Mouse (Mus musculus) adrenal gland, adult 2 months (tissue): ENCODE measurements around the gene Oaz1. TPM values are rescaled to one million over a fixed set of nuclear protein-coding genes. Genes with fewer than 3 reads are reported as not detected.

ENCODE experiments used
- DNase-seq: peaks from one replicate; pipeline ENCODE4 v3.0.0; 2021
- microRNA-seq, 2 experiments: library from miRNA; unstranded; fragments of <30 nt; microRNA quantifications; one replicate each; pipeline ENCODE4 v1.2.0; 2021
- polyA plus RNA-seq: library from polyadenylated mRNA; depleted of rRNA; stranded (reverse); fragments of >200 nt; gene quantifications from 2 replicates; pipeline ENCODE4 v1.2.3, GENCODE M21; 2012; rRNA removed
- total RNA-seq, 2 experiments: library from RNA; stranded (reverse); gene quantifications; 2 replicates each; pipeline ENCODE4 v1.2.3; 2021

Gene Oaz1
- total and polyA plus RNA-seq, 3 experiments, result 780 to 1,168 (median 923) TPM

DNA sequence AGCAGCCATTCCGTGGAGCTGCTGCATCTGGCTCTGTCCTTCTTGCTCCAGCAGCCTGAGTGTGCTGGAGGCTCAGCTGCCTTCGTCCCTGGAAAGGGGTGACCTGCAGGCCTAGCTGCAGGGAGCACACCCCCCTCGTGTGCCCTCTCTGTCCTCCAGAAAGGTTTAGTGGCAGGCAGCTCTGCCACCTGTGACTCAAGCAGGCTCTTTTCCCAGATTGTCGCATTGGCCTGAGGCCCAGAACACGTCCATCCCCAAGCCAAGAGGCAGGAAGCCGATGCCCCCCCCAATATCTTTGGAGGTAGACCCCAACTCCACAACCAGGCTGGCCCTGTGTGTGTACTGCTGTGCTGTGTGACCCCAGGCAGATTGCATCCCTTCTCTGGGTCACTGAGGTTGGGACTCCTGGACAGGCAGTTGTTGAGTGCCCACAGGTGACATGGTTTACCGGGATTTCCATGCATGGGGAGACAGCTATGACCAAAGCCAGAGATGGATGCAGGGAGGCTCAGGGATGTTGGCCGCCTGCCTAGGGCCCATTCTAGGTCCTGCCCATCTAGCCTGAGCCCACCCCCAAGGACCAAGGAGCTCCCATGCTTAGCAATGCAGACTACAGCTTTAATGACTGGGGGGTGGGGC lies 18.7 kb downstream of the Oaz1 start:
- DNase-seq, result no peak

DNA sequence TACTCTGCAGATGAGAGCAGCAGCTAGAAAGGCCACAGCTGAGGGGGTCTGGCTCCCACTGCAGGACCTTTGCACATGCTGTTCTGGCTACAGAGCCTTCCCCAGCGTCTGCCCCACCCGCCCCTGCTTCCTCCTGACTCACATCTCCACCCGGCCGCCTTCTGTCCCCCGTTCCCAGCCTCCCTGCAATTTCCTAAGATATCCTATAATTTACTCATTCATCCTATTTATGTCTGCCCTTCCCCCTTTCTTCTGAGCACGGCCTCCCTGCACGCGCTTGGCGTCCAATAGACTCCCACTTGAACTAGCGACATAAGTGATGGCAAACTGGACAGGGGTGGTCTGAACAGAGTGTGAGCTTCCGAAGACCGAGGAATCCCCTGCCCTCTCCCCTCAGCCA lies 19.3 kb downstream of the Oaz1 start:
- no peak for DNase-seq

DNA sequence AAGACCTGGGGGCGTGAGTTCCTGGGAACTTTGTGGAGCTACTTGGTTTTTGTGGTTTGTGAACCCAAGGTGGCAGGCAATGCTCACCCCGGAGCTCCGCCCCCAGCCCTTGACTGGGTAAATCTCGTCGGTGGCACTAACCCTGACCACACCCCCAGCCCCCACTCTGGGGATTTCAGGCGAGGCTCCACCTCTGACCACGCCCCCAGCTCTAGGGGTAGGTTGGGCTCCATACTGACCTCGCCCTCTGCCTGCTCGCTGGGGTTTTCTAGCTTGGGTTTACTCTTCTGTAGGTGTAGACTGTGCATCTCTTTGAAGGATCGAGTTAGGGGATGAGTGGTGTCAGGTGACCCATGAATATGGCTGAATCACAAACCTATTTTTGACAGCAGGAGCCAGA lies 22.1 kb downstream of the Oaz1 start:
- DNase-seq, result peak; percentile 62

DNA sequence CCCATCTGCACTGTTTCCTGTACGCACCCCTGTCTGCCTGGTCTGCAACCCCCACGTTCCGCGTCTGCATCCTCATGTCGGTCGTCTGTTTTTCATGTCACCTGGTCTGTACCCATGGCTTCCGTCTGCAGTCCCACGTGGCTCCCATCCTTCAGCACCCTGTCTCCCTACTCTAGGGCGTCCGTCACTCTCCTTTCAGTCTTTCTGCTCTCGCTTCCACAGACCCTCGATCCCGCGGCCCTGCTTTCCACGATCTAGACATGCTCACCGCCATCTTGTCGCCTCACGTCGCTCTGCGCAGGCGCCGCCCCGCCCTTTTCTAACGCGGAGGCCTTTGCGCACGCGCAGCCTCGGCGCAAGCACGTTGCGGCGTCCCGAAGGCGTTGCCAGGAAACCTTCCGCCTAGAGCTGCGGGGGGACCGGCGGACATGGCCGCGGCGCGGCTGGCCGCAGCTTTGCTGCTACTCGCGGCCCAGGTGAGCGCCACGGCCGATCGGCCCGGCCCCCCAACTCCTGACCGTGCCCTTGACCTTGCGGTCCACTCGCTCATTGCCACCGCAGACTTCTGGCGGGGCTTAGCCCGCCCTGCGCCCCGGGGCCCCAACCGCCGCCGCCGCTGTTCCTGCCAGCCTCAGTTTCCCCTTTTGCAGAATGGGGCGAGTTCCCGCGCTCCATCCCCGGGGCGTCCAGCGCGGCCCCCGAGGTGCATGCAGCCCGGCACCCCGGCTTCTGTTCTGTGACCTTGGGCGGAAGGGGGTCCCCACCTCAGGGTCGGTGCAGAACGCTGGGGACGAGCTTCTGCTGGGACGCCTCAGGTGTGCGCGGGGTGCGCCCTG lies 28.7 kb downstream of the Oaz1 start, which contains the start of the genes Lsm7 and Sppl2b:
Gene Lsm7 (minus strand): TSS at position 297 of the 836 bp plus-strand sequence.
Gene Sppl2b (plus strand): TSS at position 363 of the 836 bp plus-strand sequence.
- peak; percentile 99 for DNase-seq

DNA sequence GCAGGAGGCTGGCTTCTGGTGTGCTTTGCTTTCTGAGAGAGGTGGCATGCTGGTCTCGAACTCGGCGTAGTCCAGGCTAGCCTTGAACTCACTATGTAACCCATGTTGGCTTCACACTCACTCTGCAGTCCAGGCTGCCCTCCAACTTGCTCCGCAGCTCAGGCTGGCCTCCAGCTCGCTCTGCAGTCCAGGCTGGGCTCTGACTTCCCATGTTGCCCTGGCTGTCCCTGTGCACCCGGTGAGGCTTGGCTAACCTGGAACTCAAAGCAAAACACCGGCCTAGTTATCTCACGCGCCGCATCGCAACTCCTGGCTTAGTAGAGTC lies 29.3 kb downstream of the Oaz1 start:
- DNase-seq, result no peak

DNA sequence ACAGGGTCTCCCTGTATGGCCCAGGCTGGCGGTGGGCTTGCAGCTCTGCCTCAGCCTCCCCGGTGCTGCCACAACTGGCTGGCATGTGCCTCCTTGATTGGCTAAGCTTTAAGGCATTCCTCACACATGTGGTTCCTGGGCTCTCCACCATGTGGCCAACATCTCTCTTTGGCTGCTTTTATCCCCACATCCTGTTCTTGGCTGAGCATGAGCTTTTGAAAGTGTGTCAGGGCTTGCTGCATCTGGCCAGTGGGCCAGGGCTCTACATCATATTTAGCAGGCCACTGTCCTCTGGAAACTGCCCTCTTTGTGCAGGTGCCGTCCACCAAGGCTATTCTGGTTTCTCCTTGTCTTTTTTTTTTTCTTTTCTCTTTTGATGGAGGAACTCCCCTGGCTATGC lies 29.8 kb downstream of the Oaz1 start:
- no peak for DNase-seq

DNA sequence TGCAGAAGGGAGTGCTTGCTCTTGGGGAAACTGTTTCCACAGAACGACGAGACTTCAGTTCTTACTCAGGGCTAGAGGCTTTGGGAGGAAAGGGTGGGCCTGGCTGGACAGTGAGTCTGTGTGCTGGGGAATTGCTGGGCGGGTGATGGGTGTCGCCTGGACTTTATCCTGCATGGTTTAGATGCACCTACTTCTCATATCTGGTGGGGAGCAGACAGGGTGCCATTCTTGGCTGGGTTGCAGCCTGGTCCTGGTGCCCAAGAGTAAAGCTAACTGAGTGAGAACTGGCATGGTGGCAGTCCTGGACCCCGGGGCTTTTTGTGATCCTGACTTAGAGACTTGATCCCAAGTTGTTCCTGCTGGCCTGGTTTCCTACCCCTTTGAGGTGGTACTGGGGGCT lies 30.5 kb downstream of the Oaz1 start:
- DNase-seq, result no peak

DNA sequence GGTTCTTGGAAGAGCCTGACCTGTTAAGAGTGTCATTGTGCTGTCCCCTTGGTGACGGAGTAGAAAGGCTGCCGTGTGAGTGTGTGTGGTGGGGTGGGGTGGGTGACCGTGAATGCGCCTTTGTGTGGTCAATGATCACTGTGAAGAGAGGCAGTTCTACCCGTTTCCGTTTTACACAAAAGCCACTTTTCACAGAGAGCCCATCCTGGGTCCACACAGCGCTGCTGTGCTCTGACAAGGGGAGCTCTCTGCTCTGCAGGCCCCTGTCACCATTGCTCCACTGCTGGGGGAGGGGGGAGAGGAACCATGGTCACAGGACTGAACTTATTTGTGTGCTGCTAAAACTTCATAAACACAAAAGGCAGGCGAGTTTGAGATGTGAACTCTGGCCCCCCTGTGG lies 30.9 kb downstream of the Oaz1 start:
- DNase-seq, result no peak

DNA sequence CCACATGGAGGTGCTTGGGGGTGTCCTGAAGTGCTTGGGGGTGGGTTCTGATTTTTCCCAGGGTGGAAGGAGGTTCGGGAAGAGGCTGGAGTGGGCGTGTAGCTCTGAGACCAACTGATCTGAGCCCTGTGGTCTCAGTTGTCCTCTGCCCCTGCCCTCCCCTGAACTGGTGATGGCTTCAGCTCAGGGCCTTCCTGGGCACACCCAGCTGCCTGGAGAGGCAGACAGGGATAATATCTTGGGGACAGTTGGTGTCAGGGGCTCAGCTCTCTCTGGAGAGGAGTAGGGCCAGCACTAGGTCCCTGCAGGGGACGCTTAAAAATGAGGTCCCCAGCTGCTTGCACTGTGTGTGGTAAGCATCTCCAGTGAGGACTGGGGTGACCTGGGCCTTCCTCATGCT lies 31.4 kb downstream of the Oaz1 start:
- no peak for DNase-seq

DNA sequence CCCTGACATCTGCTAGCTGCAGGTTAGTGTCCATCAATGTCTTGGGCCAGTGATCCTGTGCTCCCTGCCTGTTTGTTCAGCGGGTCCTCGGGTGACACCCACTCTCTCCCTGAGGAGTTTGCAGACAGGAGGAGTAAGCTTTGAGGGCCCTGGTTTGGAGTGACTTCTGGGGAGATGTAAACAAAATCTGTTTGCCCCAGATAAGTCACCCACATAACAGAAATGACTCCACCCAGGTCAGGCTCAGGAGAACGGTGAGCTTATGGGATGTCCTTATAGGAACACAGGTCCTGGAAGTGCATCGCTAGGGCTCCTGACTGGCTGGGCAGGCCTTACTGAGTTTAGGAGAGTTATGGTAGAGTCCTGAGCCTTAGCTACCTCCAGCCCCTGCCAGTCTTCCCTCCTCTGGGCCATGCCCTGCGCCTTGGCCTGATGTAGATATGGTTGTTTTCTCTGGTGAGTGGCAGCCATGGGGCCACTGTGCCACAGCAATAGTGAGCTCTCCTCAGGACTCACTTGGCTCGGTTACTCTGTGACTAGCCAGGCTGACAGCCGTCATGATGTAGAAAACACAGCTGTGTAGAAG lies 32.0 kb downstream of the Oaz1 start:
- DNase-seq, result no peak

DNA sequence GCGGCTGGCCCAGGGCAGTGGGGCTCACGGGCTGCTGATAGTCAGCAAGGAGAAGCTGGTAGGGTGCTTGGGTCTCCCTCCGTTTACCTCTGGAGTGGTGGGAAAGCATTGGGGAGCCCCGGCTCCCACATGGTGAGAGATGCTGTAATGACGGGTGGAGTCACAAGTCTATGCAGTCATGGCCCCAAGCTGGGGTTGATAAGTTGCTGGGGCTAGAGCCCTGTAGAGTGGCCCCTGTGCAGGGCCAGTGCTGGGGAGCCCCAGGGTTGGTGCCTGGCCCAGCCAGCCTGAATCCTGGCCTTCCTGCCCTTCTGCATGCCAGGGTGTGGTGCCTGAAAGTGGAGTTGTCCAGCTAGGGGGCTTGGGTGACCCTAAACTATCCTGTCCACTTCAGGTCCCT lies 35.8 kb downstream of the Oaz1 start:
- DNase-seq, result no peak

DNA sequence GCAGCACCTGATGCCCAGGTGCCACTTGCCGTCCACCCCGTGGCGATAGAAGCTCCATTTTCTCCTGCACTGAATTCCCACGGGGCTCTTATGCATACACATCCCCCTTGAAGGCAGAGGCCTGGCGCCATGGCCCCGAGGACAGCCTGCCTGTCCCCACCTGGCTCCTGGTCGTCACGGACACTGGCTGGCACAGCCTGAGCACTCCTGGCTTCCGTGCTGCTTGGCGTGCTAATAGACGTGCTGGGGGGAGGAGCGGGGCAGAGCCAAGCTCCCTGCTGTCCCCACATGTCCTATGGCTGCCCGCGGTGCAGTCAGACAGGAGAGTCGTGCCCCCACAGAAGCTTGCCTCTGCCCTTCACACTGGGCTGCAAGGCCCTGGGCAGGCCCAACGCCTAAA lies 38.0 kb downstream of the Oaz1 start:
- no peak for DNase-seq

DNA sequence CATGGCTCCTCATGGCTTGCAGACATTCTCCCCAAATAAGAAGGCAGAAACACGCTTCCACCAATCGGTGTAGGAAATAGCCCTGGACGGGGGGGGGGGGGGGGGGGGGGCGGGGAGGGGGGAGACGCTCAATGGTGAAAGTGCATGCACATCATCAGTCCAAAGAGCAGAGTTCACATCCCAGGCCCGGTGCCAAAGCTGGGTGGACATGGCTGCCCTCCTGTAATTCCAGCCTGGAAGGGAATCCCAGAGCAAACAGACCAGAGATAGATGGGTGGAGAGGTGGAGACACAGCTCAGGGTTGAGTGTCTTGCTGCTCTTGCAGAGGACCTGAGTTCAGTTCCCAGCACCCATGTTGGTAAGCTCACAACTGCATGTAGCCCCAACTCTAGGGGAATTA lies 44.5 kb downstream of the Oaz1 start:
- no peak for DNase-seq

DNA sequence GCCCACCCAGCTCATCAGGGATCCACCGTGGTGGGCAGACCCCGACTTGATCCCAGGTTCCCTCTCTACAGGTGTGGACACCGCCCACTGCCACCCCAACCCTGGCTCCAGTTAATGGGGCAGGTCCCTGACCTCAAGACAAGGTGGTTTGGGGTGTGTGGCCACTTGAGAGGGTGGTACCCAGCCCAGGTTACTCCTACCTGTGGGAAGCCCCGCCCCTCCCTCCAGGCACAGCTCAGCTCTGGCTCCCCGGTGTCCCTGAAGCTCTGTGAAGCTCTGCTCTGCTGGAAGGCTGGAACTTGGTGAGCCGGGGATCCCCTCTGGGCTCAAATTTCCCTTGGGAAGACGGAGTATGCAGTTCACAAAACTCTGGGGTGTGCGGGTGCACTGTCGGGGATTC lies 45.1 kb downstream of the Oaz1 start, which contains the start of gene Tmprss9:
Gene Tmprss9 (plus strand): TSS at position 268 of the 400 bp plus-strand sequence.
- no peak for DNase-seq

DNA sequence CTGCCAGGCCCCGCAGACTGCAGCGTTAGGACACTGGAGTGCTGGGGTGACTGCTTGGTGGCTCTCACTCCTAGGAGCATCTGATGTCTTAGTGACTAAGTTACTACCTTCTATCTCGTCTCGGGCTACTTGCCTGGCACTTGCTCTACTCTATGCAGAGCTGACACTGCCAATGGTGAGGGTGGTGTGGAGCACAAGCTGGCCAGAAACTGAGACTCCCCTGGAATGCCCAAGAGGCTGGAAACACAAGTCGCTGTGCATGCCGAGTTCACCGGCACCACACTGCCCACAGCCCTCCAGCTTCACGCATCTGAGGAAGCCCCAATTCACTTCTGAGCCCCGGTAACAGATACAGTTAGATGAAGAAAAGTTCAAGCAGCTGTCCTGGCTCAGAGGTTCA lies 47.6 kb downstream of the Oaz1 start:
- DNase-seq, result no peak

DNA sequence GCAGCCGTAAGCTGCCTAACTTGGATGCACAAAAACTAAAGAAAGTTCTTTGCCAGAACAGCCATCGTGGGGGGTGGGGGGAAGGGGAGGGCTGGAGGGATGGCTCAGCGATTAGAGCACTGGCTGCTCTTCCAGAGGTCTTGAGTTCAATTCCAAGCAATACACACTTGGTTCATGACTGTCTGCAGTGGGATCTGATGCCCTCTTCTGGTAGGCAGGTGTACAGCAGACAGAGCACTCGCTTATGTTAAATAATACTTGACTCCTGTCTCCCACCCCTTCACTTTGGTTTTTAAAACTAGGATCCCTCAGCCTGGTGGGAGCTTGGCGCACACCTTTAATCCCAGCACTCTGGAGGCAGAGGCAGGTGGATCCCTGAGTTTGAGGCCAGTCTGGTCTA lies 49.6 kb downstream of the Oaz1 start:
- DNase-seq, result peak; percentile 58

DNA sequence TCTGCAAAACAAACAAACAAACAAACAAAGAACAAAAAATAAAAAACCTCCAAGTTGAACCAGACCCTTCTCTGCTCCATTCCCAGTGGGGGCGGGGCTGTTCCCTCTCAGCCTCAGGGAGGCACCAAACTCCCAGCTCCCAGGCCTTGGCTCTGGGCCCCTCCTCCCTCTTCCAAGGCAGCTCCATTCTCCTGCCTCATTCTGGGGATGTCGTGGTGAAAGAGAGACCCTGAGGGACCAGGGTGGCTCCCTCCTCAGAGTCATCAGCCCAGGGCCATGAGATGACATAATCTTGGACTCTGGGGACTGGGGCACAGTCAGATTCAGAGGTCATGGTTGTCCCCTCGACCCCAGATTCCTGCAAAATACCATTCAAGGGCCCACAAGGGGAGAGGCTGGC lies 50.1 kb downstream of the Oaz1 start:
- peak; percentile 24 for DNase-seq

Small RNAs within 50 kb of the gene (microRNA-seq; reads per million reads assigned to microRNA genes)
- 1.5 to 2.9 reads per million in 2 experiments for gene Mir1982

Other genes starting within 250 kb of the Oaz1 start
- gene Klf16, start 249.3 kb upstream of the Oaz1 start, total RNA-seq, result 10 to 100 TPM in 1 of 2 experiments, 1 to 10 TPM in 1; 9.6 to 10.6 TPM
- 39.5 and 48.0 TPM in 2 replicates for gene Klf16, start 249.3 kb upstream of the Oaz1 start, polyA plus RNA-seq
- gene Abhd17a, start 236.3 kb upstream of the Oaz1 start, total RNA-seq, result 100 to 1,000 TPM in 1 of 2 experiments, 10 to 100 TPM in 1; 86.5 to 104 TPM
- 613 and 625 TPM in 2 replicates for gene Abhd17a, start 236.3 kb upstream of the Oaz1 start, polyA plus RNA-seq
- 10 to 100 TPM; 55.9 to 68.7 TPM for gene Scamp4, start 223.8 kb upstream of the Oaz1 start, total RNA-seq
- gene Scamp4, start 223.8 kb upstream of the Oaz1 start, polyA plus RNA-seq, result 161 and 190 TPM in 2 replicates
- 1 to 10 TPM; 2.0 to 4.0 TPM for gene Adat3, start 223.8 kb upstream of the Oaz1 start, total RNA-seq
- gene Adat3, start 223.8 kb upstream of the Oaz1 start, polyA plus RNA-seq, result 31.5 and 33.0 TPM in 2 replicates
- gene Gm49322, start 220.6 kb upstream of the Oaz1 start, total RNA-seq, result 1 to 10 TPM; 1.3 to 1.4 TPM
- 2.2 and 2.3 TPM in 2 replicates for gene Gm49322, start 220.6 kb upstream of the Oaz1 start, polyA plus RNA-seq
- 100 to 1,000 TPM; 110 to 133 TPM for gene Csnk1g2, start 203.8 kb upstream of the Oaz1 start, total RNA-seq
- 241 and 255 TPM in 2 replicates for gene Csnk1g2, start 203.8 kb upstream of the Oaz1 start, polyA plus RNA-seq
- 10 to 100 TPM; 54.1 to 73.9 TPM for gene Btbd2, start 169.6 kb upstream of the Oaz1 start, total RNA-seq
- 165 and 166 TPM in 2 replicates for gene Btbd2, start 169.6 kb upstream of the Oaz1 start, polyA plus RNA-seq
- 100 to 1,000 TPM; 185 to 189 TPM for gene Mknk2, start 148.5 kb upstream of the Oaz1 start, total RNA-seq
- 427 and 546 TPM in 2 replicates for gene Mknk2, start 148.5 kb upstream of the Oaz1 start, polyA plus RNA-seq
- 10 to 100 TPM; 18.0 to 19.4 TPM for gene Mob3a, start 124.7 kb upstream of the Oaz1 start, total RNA-seq
- gene Mob3a, start 124.7 kb upstream of the Oaz1 start, polyA plus RNA-seq, result 22.5 and 27.1 TPM in 2 replicates
- 10 to 100 TPM; 13.2 to 21.2 TPM for gene Izumo4, start 124.5 kb upstream of the Oaz1 start, total RNA-seq
- gene Izumo4, start 124.5 kb upstream of the Oaz1 start, polyA plus RNA-seq, result 73.3 and 74.3 TPM in 2 replicates
- gene Ap3d1, start 84.4 kb upstream of the Oaz1 start, total RNA-seq, result 100 to 1,000 TPM in 1 of 2 experiments, 10 to 100 TPM in 1; 85.6 to 104 TPM
- gene Ap3d1, start 84.4 kb upstream of the Oaz1 start, polyA plus RNA-seq, result 98.1 and 131 TPM in 2 replicates
- 10 to 100 TPM; 31.7 to 80.6 TPM for gene Dot1l, start 71.5 kb upstream of the Oaz1 start, total RNA-seq
- 109 and 170 TPM in 2 replicates for gene Dot1l, start 71.5 kb upstream of the Oaz1 start, polyA plus RNA-seq
- 10 to 100 TPM; 53.6 to 58.7 TPM for gene Sf3a2, start 28.5 kb upstream of the Oaz1 start, total RNA-seq
- gene Sf3a2, start 28.5 kb upstream of the Oaz1 start, polyA plus RNA-seq, result 103 and 104 TPM in 2 replicates
- gene Plekhj1, start 28.0 kb upstream of the Oaz1 start, total RNA-seq, result 10 to 100 TPM; 72.2 to 83.6 TPM
- gene Plekhj1, start 28.0 kb upstream of the Oaz1 start, polyA plus RNA-seq, result 81.1 and 102 TPM in 2 replicates
- under 1 TPM; 0.73 to 0.95 TPM for gene Amh, start 21.4 kb upstream of the Oaz1 start, total RNA-seq
- gene Amh, start 21.4 kb upstream of the Oaz1 start, polyA plus RNA-seq, result 1.7 and 2.1 TPM in 2 replicates
- 10 to 100 TPM in 1 of 2 experiments, 1 to 10 TPM in 1; 2.3 to 18.5 TPM for gene Jsrp1, start 13.2 kb upstream of the Oaz1 start, total RNA-seq
- gene Jsrp1, start 13.2 kb upstream of the Oaz1 start, polyA plus RNA-seq, result 4.2 and 4.9 TPM in 2 replicates
- 10 to 100 TPM in 1 of 2 experiments, 1 to 10 TPM in 1; 8.5 to 16.7 TPM for gene Lingo3, start 17.4 kb downstream of the Oaz1 start, total RNA-seq
- gene Lingo3, start 17.4 kb downstream of the Oaz1 start, polyA plus RNA-seq, result 13.8 and 18.7 TPM in 2 replicates
- 10 to 100 TPM; 22.3 to 36.2 TPM for gene Lsm7, start 28.6 kb downstream of the Oaz1 start, total RNA-seq
- 91.9 and 107 TPM in 2 replicates for gene Lsm7, start 28.6 kb downstream of the Oaz1 start, polyA plus RNA-seq
- gene Sppl2b, start 28.6 kb downstream of the Oaz1 start, total RNA-seq, result 10 to 100 TPM; 28.5 to 35.2 TPM
- 114 and 116 TPM in 2 replicates for gene Sppl2b, start 28.6 kb downstream of the Oaz1 start, polyA plus RNA-seq
- not detected for gene Tmprss9, start 45.2 kb downstream of the Oaz1 start, total RNA-seq
- gene Tmprss9, start 45.2 kb downstream of the Oaz1 start, polyA plus RNA-seq, result 0.18 and 0.21 TPM in 2 replicates
- 100 to 1,000 TPM; 174 to 231 TPM for gene Timm13, start 74.3 kb downstream of the Oaz1 start, total RNA-seq
- gene Timm13, start 74.3 kb downstream of the Oaz1 start, polyA plus RNA-seq, result 236 and 243 TPM in 2 replicates
- gene Lmnb2, start 91.6 kb downstream of the Oaz1 start, total RNA-seq, result 10 to 100 TPM; 10.8 to 11.4 TPM
- gene Lmnb2, start 91.6 kb downstream of the Oaz1 start, polyA plus RNA-seq, result 16.2 and 17.9 TPM in 2 replicates
- 10 to 100 TPM; 25.6 to 84.9 TPM for gene Gadd45b, start 103.4 kb downstream of the Oaz1 start, total RNA-seq
- 37.6 and 50.8 TPM in 2 replicates for gene Gadd45b, start 103.4 kb downstream of the Oaz1 start, polyA plus RNA-seq
- 1 to 10 TPM; 5.4 to 9.2 TPM for gene Gng7, start 188.3 kb downstream of the Oaz1 start, total RNA-seq
- gene Gng7, start 188.3 kb downstream of the Oaz1 start, polyA plus RNA-seq, result 8.5 and 8.6 TPM in 2 replicates
- 1 to 10 TPM; 1.4 to 3.6 TPM for gene Diras1, start 199.0 kb downstream of the Oaz1 start, total RNA-seq
- gene Diras1, start 199.0 kb downstream of the Oaz1 start, polyA plus RNA-seq, result 2.1 and 2.4 TPM in 2 replicates
- gene Slc39a3, start 210.8 kb downstream of the Oaz1 start, total RNA-seq, result 10 to 100 TPM; 50.9 to 53.0 TPM
- gene Slc39a3, start 210.8 kb downstream of the Oaz1 start, polyA plus RNA-seq, result 121 and 154 TPM in 2 replicates
- 100 to 1,000 TPM; 198 to 288 TPM for gene Sgta, start 233.5 kb downstream of the Oaz1 start, total RNA-seq
- gene Sgta, start 233.5 kb downstream of the Oaz1 start, polyA plus RNA-seq, result 495 and 554 TPM in 2 replicates
- gene Thop1, start 243.4 kb downstream of the Oaz1 start, total RNA-seq, result 10 to 100 TPM; 40.5 to 77.9 TPM
- 75.0 and 95.7 TPM in 2 replicates for gene Thop1, start 243.4 kb downstream of the Oaz1 start, polyA plus RNA-seq